Mouse (Mus musculus) embryo, embryonic 11.5 days (tissue): ENCODE data around the gene Wipf2.
"Not testable (repeated sequence)": the region's sequence is repeated elsewhere in the genome, so short reads cannot be mapped to it uniquely, and the experiment has no call there.

Experiments
- DNase-seq: peaks from one replicate; pipeline ENCODE4 v3.0.0-alpha.2; 2012; ENCODE audit warnings: low read depth, low spot score

Wipf2 gene

DNA sequence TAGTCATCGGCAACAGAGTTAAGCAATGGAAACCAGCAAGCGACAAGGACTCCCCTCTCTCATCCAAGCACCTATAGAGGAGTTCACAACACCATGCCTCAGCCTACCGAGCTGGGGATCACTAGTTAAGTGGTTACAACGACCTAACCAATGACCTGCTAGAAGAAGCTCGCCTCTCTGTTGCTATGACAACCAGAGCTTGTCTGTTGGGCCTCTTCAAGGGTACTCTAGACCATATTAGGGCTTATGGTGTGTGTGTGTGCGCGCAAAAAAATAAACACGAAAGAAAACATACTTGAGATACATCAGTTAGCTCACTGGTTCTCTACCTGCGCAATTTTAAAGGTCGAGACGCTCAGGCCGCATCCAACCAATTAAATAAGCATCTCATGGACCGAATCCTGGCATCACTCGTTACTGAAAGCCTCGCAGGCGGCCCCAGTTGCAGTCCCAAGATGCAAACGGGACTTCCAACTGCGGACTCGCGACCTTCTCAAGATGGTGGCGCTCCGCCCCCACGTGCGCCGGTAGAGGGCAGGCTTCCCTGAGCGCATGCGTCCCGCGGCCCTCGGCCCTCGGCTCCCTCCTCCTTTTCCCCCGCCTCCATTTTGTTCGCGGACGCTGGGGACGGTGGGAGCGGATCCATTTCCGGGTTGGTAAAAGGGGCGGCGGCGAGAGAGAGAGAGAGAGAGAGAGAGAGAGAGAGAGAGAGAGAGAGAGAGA is at the start of gene Wipf2:
TSS of gene Wipf2 (plus strand) at position 611 of the 723 bp plus-strand sequence.
- DNase-seq, result peak; percentile 97

DNA sequence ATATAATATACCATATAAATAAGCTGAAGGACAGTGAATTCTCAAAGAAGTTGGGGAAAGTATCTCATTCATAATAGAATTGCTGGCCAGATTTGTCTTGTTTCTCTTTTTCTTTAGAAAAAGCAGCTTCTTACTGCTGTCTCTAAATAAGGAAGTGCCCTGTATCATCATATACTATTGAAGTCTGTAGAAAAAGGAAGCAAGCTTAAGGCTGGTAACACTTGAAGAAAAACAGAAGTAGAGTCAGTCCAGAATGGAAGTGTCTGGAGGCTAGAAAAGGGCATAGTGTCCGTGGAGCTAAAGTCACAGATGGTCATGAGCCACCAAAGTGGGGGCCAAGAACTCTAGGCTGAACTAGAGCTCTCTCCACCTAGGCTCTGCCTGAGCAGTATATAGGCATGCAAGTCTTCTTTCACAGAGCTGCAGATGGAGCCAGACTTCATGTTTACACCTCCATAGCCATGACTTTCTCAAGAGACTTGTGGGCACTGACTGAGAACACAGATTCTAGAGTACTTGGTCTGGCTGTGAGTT is 46.7 kb upstream of the Wipf2 start:
- no peak for DNase-seq

DNA sequence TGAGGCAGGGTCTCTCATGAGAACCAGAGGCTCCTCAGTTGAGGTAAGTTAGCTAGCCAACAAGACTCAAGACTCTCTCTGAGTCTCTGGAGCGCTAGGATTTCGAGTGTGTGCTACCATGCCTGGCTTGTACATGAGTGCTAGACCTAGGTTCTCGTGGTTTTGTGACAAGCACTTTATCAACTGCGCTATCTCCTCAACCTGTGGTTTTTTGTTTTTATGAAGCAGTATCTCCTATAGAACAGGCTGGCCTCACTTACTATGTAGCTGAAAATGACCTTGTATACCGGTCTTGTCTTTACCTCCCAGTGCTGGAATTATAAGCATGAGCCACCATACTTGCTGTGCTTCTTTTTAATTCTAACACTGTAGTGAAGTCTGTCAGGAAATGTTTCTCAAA is 42.5 kb upstream of the Wipf2 start:
- DNase-seq, result no peak

DNA sequence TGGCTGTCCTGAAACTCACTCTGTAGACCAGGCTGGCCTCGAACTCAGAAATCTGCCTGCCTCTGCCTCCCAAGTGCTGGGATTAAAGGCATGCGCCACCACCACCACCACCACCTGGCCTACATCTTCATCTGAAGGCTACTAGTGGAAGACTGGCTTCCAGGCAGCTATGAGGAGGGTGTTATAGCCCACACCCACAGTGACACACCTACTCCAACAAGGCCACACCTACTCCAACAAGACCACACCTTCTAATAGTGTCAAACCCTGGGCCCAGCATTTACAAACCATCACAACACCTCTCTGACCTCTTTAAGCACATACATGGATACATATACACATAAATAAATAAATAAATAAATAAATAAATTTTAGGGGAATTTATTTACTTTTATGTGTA is 37.4 kb upstream of the Wipf2 start:
- DNase-seq, result not testable (repeated sequence)

DNA sequence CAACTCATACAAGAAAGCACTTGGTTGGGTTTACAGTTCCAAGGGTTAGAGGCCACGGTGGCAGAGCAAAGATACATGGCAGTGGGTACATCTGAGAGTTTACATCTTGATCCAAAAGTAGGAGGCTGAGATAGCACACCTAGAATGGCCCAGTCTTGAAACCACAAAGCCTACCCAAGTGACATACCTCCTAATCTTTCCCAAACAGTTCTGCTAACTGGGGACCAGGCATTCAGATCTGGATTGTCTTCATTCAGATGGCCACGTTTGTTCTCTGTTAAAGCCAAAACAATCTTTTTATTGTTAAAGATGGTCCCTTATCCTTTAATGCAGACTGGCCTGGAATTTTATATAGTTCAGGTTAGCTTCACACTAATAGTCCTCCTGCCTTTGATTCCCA is 35.6 kb upstream of the Wipf2 start:
- no peak for DNase-seq

DNA sequence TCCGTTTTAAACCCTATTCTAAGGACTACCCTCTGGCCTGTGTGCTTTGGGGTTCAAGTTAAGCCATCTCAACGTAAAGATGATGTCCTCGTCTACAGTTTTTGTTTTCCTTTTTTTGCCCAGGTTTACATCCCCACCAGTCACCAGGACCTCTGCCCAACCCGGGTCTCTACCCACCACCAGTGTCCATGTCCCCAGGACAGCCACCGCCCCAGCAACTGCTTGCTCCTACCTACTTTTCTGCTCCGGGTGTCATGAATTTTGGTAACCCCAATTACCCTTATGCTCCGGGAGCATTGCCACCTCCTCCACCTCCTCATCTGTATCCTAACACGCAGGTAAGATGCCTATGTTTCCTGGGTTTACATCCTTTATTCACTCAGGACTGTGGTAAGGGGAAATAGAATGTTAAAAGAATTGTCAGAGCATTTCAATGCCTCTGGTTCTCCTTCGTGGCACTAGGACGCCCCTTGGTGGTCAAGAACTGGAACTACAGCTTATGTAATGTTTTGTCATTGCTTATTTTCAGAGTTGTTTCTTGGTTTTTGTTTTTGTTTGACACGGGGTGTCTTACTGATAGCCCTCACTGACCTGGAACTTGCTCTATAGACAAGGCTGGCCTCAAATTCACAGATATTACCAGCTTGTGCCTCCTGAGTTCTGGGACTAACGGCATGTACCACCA is 34.2 kb upstream of the Wipf2 start:
- no peak for DNase-seq

DNA sequence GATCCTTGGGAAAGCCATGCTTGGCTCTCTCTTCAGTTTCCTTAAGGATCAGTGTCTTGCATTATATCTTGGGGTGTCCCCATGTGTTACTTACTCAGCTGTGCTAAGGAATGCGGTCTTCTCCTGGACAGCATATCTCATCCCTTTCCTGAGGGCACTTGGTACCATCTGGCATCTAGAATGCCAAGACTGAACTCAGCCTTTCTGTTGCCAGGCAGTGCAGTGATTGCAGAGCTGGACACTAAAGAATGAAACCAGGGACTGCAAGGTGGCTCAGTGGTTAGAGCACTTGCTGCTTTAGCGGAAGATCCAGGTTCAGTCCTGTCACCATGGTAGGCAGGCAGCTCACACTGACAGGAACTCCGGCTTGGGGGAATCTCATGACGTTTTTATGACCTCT is 33.6 kb upstream of the Wipf2 start:
- no peak for DNase-seq

DNA sequence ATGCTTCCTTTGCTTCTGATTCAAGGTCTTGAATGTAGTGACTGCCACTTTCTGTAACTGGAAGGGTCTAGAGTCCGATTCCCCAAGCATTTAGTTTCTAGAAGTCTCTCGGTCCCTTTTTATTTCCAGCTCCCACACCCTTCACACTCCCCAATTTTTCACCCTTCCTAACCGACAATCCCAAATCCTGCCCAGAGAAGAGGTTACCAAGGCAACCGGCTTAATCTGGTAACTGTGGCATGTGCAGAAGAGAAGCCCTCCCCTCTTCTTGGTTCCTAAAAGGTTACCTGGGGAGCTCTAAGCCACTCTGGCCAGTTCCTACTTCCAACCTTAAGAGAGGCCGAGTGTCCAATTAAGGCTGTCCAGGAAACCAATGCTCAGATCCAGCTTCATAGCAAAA is 28.1 kb upstream of the Wipf2 start:
- DNase-seq, result no peak

DNA sequence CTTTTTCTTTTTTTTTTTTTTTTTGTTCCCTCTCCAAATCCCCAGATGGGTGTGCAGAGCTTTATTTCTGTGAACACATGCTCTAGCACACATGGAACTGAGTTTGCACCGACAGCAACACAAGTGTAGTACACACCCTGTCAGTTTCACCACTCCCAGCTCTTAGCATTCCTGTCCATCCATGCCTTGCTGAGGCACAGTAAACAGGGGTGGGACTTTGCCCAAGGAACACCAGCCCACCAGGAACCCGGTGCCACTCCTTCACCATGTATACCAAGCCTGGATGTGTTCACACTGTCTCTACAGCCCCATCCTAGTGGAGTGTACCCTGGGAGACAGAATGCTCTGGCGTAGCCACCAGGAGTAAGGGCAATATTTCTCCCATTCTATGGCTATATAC is 27.7 kb upstream of the Wipf2 start:
- DNase-seq, result no peak

DNA sequence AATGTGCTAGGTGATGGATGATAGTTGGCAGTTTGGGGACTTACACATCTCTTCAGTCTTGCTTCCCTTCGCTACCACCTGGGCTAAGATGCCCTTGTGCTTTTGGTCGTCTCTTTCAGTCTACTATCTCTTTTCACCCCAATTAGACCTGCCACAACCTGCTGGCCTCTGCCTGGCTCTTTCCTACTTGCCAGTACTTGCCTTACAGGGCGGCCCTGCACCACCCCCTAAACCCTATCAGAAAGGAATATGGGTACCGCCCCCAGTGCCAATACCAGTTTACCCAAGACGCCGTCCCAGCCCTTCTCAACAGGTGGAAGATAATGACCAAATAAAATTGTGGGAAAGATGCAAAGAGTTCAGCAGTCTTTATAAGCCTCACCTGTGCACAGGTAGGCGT is 27.3 kb upstream of the Wipf2 start:
- DNase-seq, result no peak

DNA sequence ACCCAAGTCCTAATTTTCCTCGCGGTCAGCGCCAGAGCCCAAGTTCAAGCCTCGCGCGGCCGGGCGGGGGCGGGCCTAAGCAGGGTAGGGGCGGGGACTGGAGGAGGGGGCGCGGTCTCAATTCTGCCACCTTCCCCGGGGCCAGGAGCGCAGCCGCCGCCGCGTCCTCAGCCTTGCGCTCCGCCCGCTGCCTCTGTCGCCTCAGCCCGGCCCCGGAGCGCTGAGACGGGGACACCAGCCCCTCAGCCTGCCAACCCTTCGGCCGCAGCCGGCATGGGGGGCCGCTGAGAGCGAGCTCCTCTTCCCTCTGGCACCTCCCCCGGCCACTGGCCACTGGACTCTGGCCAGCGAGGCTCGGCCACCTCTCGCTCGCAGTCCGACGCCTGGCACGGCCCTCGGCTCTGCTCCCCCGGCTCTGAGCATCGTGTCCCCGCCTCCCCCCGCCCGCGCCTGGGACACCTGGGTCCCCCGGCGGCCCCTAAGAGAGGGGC is 26.7 kb upstream of the Wipf2 start, which contains the start of gene Rapgefl1:
TSS of gene Rapgefl1 (plus strand) at position 135 of the 491 bp plus-strand sequence.
- DNase-seq, result peak; percentile 66

DNA sequence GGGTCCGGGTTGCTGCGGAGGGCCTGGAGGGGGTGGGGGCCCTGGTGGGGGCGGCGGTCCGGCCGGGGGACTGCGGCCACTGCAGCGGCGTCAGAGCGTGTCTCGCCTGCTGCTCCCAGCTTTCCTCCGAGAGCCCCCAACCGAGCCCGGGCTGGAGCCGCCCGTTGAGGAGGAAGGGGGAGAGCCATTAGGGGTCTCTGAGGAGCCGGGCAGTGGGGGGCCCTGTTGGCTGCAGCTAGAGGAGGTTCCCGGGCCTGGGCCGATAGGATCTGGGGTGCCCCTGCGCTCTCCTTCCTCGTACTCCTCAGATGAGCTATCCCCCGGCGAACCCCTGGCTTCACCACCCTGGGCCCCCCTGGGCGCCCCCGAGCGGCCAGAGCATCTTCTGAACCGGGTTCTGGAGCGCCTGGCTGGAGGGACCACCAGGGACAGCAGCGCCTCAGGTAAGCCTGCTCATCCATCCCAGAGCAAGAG is 26.2 kb upstream of the Wipf2 start:
- DNase-seq, result no peak

DNA sequence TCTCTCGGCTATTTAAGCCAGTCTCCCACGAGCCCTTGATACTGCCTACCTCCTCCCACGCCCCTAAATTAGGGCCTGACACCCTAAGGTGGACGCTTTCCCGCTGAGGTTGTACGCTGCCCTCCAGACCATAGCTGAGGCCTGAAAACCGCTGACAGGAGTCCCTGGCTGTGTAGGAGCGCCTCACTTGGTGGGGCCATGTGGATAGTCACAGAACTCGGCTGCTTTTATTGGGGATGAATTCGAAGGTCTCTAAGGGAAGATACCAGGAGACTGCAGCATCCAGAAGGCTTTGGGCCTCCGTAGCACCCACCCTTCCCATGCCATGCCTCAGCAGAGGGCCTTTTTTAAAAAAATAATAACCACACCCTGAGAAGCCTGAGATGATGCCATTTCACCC is 25.5 kb upstream of the Wipf2 start:
- no peak for DNase-seq

DNA sequence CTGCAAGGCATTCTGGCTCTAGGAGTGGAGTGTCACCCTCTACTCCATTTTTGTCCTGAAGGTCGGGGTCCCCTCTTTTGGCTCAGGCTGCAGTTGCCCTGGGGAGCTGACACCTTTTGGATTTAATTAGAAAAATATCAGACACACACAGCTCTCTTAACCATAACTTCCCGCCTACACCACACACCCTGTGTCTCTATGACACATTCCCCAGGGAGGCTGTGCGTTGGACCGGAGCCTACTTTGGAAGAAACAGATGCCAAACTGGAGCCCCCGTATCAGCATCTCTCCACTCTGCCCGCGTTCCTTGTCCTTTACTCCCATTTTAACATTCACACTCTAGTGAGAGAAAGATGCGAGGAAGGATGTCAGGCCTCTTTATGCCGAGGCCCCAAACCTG is 24.9 kb upstream of the Wipf2 start:
- no peak for DNase-seq

DNA sequence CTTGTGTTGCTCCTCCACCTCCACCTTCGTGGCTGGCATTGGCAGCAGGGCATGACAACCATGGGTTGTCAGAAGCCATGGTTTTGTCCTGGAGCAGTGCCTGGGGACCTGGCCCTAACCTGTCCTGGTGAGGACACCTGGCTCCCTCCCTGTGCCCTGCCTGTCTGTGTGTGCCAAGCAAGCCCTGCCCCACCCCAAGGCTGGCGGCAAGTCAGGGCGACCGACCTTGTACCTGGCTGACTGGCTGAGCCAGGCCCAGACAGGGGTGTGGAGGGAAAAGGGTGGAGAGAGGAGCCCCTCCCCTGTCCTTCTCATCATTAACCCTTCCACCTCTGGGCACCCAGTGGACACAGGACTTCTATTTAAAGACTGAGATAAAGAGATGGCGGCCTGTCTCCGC is 24.0 kb upstream of the Wipf2 start:
- no peak for DNase-seq

DNA sequence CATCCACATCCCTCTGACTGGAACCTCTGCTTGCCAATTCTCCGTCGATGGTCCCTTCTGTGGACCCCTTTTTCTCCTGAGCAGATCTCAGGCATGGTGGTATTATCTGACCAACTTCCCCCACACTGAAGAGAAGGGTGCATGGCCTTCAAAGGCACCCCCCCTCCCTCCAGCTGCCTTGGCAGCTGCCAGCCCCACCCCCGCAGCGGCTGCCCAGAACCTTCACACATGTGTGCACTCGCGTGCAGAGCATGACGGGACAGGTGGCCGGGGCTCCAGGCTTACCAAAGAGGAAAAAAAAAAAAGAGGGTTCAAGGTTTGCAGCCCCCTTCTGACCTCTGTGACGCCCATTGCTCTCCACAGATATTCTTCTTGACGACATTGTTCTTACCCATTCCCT is 23.5 kb upstream of the Wipf2 start:
- no peak for DNase-seq

DNA sequence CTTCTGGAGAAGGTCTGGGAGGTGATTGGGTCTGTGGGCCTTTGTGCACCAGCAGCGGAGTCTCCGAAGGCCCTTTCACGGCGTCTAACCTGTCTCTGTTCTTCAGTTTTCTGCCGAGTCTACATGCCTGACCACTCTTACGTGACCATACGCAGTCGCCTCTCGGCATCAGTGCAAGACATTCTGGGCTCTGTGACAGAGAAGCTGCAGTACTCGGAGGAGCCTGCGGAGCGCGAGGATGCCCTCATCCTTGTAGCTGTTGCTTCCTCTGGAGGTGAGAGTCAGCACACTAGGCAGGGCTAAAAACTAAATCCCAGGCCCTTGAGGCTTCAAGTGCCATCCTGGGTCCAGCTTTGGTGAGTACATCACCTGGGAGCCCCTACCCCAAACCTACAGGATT is 17.4 kb upstream of the Wipf2 start:
- no peak for DNase-seq

DNA sequence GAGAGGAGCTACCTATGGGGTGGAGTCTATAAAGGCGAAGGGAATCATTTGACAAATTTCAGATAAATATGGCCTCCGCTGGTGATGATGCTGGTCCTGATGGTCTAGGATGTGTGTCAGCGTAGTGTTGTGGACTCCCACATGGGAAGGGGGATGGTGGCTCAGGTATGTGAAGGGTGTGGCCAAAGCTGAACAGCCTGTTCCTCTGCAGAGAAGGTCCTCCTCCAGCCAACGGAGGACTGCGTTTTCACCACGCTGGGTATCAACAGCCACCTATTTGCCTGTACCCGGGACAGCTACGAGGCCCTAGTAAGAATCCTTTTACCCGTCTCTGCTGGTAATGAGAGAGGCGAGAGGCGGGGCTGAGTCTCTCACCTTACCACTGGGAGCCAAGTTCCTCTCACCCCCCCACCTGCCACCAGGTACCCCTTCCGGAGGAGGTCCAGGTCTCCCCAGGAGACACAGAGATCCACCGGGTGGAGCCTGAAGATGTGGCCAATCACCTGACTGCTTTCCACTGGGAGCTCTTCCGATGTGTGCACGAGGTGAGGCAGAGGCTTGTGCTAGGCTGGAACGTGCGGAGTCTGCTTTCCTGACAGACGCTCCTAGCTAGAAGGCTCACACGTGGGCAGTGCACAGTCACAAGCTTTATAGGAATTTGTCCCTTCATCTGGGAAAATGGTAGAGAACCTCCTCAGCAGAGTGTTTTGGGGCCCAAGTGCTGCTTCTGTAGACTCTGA is 16.4 kb upstream of the Wipf2 start:
- no peak for DNase-seq

DNA sequence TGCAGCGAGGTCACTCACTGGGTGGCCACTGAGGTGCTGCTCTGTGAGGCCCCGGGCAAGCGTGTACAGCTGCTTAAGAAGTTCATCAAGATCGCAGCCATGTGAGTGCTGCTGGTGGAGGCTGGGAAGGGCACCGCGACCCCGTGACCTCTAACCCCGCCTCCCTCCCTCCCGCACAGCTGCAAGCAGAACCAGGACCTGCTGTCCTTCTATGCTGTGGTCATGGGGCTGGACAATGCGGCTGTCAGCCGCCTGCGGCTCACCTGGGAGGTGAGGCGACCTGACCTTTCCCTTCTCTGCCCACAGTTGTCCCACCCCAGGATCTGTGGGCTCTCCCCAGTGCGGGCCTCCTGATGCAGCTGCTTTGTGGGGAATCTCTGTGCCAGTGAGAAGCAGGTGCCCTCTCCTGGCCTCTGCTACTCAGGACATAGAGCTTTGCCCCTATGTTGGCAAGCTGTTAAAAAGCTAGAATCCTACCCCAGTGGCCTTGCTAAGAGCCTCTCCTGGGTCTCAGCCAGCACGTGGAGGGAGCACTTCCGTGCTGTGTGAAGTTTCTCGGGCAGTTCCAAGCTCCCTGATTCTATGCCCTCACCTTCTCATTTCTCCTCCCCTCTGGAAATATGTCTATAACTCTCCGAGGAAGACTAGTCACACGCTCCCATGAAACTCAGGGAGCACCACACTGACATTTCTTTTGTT is 14.1 kb upstream of the Wipf2 start:
- no peak for DNase-seq

DNA sequence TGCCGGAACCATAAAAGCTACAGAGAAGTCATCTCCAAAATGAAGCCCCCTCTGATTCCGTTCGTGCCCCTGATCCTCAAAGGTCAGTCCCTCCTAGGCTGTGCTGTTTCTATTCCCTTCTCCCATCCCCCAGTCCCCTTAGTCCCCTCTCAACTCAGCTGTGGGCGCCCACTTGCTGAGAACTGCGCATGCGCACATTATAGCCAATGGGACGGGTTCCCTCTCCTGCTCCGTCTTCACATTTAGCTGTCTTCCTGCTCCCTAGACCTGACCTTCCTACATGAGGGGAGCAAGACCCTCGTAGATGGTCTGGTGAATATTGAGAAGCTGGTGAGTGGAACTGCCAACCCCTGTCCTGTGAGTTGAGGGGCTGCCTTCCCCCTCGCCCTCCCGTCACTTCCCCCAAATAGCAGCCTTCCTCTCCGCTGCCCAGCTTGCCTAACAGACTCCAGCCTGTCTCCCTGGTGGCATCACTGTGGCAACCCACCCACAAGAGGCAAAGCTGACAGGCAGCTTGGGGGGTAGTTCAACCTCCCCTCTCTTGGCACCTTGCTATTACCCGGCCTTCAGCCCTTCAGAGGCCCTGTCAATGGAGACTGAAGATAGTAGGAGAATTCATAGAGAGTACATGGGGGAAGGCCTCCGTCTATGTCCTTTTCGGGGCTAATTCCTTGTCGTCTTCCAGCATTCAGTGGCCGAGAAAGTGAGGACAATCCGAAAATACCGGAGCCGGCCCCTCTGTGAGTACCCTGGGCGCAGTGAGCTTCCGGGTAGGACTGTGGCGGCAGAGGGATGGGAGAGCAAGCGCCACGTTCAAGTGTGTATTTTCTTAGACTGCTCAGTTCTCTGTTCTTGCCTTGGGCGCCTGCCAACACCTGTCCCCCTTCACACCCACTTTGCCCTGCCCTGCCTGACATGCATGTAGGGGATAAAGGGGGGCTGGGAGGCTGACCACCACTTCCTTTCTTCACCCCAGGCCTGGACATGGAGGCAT is 13.0 kb upstream of the Wipf2 start:
- no peak for DNase-seq
